8 mouse cellular contexts compared by ENCODE assay signal in the genomic region with DNA sequence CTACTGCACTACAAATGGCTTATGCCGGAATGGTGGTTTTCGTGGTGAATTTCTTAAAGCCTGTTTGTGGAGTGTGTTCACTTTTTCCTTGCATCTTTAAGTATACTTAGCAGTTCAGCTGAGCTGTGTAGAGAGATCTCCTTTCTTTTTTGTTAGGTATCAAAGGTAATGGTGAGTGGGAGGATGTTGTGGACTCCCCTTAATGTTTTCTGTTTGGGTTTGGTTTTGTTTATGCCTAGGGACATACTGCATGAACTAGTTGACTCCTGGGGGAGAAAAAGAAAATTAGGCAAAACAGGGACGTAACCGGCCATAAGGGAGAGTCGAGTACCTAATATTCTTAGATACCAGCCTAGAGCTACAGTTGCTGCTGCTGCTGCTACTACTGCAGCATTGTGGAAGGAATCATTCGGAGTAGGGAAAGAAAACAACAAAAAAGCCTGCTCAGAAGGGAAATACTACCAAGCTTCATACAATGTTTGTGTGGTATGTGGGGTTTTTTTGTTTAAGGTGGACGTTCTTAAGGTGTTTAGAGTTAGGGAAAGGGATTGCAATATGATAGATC. TPM values are rescaled to one million over a fixed set of nuclear protein-coding genes. Genes with fewer than 3 reads are reported as not detected.
DNase-seq lines count a peak whose midpoint lies in the region; ATAC-seq lines count a peak whose summit lies in the region.

No protein-coding gene starts in this region.

- no peak for DNase-seq in heart, postnatal 36 days
- peak; percentile 16 for DNase-seq in MN1 (ENCODE audit: low spot score)
- no peak for DNase-seq in midbrain, embryonic 10.5 days (ENCODE audit: low spot score)
- DNase-seq in right cerebral cortex, postnatal 14 days = no peak
- no peak for DNase-seq in cerebellum, postnatal 4 days (ENCODE audit: low spot score in 2 of 2)
- no peak for DNase-seq in layer of hippocampus, adult 9-10 months (ENCODE audit: low spot score)

- peak overlapping the region; percentile 83 for H3K4me3 ChIP-seq in heart, embryonic 13.5 days
- H3K4me3 ChIP-seq in heart, embryonic 15.5 days = peak overlapping the region; percentile 72
- H3K4me3 ChIP-seq in midbrain, embryonic 10.5 days = peak overlapping the region; percentile 94

- no peaks in the 10 kb centered on the region for H3K36me3 ChIP-seq in heart, embryonic 13.5 days
- H3K36me3 ChIP-seq in heart, embryonic 15.5 days = no peaks in the 10 kb centered on the region
- H3K36me3 ChIP-seq in midbrain, embryonic 10.5 days = no peaks in the 10 kb centered on the region

- H3K27ac ChIP-seq in heart, embryonic 13.5 days (replicated peaks) = peak overlapping the region; percentile 99
- no peak overlapping the region for H3K27ac ChIP-seq in heart, embryonic 15.5 days
- H3K27ac ChIP-seq in midbrain, embryonic 10.5 days (replicated peaks) = peak overlapping the region; percentile 98

- WGBS in heart, embryonic 13.5 days = 6% methylated on average over 7 of the region's 7 CpGs
- WGBS in heart, embryonic 15.5 days = 10% methylated on average over 7 of the region's 7 CpGs
- WGBS in midbrain, embryonic 10.5 days = 10% methylated on average over 7 of the region's 7 CpGs

- intact Hi-C loops in heart, postnatal 36 days (cut with DNase I) = loop anchor here (5.0 kb wide), 2 partner anchors 181 to 254 kb away; partner anchors contain the start of genes Gm45062, Rpa3 and Umad1

- H3K9me3 ChIP-seq in heart, embryonic 13.5 days = no peaks in the 10 kb centered on the region
- H3K9me3 ChIP-seq in heart, embryonic 15.5 days (replicated peaks) = no peaks in the 10 kb centered on the region
- no peaks in the 10 kb centered on the region for H3K9me3 ChIP-seq in midbrain, embryonic 10.5 days (replicated peaks)

- H3K4me2 ChIP-seq in heart, embryonic 13.5 days = peak overlapping the region; percentile 70
- peak overlapping the region; percentile 80 for H3K4me2 ChIP-seq in heart, embryonic 15.5 days

- no peak for ATAC-seq in heart, embryonic 13.5 days (ENCODE audit: extremely low read depth, insufficient number of reproducible peaks, low FRiP score, low TSS enrichment)
- ATAC-seq in heart, embryonic 15.5 days (replicated peaks; ENCODE audit: insufficient number of reproducible peaks, insufficient read depth, low FRiP score, low read depth) = no peak

- H3K27me3 ChIP-seq in heart, embryonic 13.5 days (replicated peaks) = no peaks in the 10 kb centered on the region
- no peaks in the 10 kb centered on the region for H3K27me3 ChIP-seq in heart, embryonic 15.5 days
- H3K27me3 ChIP-seq in midbrain, embryonic 10.5 days (ENCODE audit: low read depth, poor library complexity, severe bottlenecking) = no peaks in the 10 kb centered on the region

- H3K4me1 ChIP-seq in heart, embryonic 13.5 days = peaks cover 31% of the 10 kb centered on the region
- peaks cover 22% of the 10 kb centered on the region for H3K4me1 ChIP-seq in heart, embryonic 15.5 days (replicated peaks)
- H3K4me1 ChIP-seq in midbrain, embryonic 10.5 days = peaks cover 40% of the 10 kb centered on the region

- H3K9ac ChIP-seq in heart, embryonic 13.5 days = peak overlapping the region; percentile 92
- H3K9ac ChIP-seq in heart, embryonic 15.5 days = peak overlapping the region; percentile 85

RNA-seq across cellular contexts. Expression of gene Glcci1, which starts 1.5 kb away (rescaled TPM):
- 4.7 and 4.9 TPM in 2 replicates for polyA plus RNA-seq in heart, embryonic 13.5 days (2015; fragmentation: Nextera tagmentation; extraction: Ambion mirVana)
- total RNA-seq in heart, postnatal 36 days (2021) = 10 to 100 TPM in 1 of 2 experiments, 1 to 10 TPM in 1; 9.4 to 11.6 TPM
- polyA plus RNA-seq in heart, embryonic 15.5 days (2015; fragmentation: Nextera tagmentation; extraction: Ambion mirVana) = 5.2 and 5.7 TPM in 2 replicates
- polyA plus RNA-seq in midbrain, embryonic 10.5 days (2016; fragmentation: Nextera tagmentation; extraction: Ambion mirVana) = 6.2 and 8.8 TPM in 2 replicates
